Mouse (Mus musculus): Measurements from ENCODE around the gene Pim2.
A peak's percentile ranks its signal among the peaks of the same experiment; 100 is the strongest.

Gene Pim2

DNA sequence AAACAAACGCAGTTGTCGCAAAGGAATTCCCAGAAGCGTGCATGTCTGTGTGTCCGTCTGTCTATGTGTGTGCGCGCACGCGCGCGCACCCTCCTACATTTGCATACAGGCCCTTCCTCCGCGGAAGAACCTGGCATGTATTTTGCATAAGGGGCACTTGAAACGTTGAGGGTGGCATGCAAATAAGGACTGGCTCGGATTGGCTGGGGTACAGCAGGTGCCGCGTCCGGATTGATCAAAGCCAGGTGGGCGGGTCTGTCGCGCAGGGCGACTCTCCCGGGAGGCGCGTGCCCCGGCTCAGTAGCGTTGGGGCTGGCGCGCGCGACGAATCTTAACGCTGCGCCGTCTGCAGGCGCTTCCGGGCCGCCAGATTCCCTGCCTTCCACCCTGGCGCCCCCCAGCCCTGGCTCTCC is at the start of gene Pim2:
TSS of gene Pim2 (plus strand) at position 256 of the 413 bp plus-strand sequence.
- peak; percentile 93 for DNase-seq (ENCODE audit: low read depth, low spot score)

DNA sequence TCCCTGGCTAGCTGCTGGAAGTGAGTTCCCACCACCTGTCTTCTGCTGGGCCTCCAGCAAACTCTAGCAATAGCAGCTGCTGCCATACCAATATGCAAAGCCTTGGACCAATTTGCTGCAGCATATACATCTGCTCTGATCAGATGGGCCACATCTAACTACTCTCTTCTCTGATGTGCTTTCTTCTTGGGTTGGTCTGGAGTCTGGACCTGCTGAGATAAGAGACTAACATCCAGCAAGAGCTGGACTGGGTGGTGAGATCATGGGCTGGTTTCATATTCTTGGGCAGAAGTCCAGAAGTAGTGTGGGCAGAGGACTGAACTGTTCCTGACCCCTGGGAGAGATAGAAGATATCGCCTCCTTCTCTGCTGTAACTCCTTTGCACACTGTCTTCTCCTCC is 40.9 kb upstream of the Pim2 start:
- DNase-seq (ENCODE audit: low read depth, low spot score): no peak

DNA sequence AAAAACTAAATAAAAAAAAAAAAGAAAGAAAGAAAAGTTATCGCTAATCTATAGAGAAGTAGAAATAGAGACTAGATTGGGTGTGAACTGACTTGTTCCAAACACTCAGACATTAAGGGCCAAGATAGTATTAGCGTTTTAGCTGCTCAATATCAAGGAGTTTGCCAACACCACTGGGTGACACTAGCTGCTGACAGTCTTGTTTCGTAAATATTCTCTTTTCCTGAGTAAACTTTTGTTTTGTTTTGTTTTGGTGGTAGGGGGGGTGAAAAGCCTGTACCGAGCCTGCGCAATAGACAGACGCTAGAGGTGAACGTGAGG is 37.3 kb upstream of the Pim2 start:
- no peak for DNase-seq (ENCODE audit: low read depth, low spot score)

DNA sequence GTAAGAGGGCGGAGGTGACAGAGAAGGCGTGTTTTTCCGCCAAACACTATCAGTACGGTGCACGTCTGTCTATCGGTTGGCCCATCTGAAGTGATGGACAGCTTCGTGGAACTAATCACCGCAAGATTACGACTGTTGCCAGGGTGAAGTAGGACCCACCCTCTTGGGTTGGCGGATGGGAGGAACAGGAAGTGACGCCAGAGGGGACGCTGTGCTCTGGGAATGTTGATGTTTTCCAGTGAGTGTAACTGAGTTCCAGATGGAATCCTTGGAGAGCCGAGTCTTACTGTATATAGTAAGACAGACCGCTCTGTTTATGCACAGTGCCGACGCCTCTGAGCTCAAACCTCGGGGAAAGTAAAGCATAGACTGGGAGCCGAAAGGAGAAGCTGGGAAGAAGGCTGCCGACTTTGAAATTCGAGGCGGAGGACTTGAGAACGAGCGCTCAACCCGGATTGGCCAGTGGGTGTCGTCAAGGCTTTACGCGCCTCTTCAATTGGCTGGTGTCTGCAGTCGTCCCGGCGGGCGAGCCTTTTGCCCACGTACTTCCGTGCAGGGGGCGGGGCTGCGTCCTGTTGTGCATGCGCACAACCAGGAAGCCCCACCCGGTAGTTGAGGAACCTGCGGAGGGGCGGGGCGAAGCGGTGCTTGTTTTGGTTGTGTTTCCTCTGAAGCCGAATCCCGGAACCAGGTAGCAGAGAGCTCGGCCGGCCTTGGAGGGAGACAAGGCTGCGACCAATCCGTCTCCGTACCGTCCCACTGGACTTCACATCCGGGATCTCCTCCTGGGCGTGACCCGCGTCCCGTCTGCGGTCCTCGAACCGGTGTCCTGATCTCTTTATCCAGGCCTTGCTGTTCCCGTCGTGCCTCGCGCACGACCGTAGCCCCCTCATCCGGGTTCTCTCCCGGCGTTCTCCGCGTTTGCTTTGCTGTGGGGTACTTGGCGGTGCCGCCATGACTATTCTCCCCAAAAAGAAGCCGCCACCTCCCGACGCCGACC is 36.6 kb upstream of the Pim2 start, which contains the start of gene Otud5:
TSS of gene Otud5 (plus strand) at position 202 of the 1,000 bp plus-strand sequence.
- peak; percentile 98 for DNase-seq (ENCODE audit: low read depth, low spot score)

DNA sequence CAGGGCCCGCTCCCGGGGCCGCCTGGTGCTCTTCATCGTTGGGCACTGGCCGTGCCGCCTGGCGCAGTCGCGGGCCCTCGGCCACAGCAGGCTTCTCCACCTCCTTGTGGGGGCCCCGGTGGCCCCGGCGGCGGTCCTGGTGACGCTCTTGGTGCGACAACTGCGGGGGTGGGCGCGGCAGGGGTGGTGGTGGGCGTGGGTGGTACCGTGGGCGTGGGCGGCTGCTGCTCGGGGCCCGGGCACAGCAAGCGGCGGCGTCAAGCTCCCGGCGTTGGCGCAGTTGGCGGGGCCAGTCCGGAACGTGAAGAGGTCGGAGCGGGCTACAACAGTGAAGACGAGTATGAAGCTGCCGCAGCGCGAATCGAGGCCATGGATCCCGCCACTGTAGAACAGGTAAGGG is 35.7 kb upstream of the Pim2 start:
- peak; percentile 57 for DNase-seq (ENCODE audit: low read depth, low spot score)

DNA sequence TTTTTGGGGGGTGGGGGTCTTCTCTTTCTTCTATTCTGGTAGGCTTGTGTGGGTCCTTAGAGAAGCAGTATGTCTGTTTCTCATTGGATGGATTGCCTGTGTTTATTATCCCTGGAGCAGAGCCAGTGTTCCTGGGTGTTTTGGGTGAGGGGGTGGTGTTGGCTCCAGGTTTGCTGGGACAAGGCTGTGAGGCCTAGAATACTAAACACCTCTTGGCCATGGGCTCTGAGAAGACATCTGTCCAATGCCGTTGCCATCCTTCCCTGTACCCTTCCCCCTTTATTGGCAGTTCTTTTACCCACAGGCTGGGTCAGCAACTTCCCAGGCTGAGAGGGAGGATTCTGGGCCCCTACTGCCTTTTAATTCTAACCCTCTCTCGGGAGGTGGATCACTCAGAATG is 30.2 kb upstream of the Pim2 start:
- DNase-seq (ENCODE audit: low read depth, low spot score): no peak

DNA sequence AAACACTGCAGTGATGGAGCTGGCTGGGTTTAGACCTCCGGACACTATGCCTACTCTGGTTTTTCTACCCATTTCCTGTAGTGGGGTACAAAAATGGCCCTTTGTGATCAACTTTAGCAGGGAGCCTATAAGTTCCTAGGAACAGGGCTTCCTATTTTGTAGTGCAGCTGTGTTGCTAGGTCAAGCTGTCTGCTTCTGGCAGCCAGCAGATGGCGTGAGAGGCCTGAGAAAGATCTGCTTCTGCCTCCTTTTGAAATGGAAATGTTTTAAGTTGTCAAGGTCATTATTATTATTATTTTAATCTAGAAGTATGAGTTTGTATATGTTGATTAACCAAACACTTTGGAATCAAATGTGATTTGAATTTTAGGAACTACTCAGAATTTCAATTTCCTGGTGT is 23.5 kb upstream of the Pim2 start:
- DNase-seq (ENCODE audit: low read depth, low spot score): peak; percentile 78

DNA sequence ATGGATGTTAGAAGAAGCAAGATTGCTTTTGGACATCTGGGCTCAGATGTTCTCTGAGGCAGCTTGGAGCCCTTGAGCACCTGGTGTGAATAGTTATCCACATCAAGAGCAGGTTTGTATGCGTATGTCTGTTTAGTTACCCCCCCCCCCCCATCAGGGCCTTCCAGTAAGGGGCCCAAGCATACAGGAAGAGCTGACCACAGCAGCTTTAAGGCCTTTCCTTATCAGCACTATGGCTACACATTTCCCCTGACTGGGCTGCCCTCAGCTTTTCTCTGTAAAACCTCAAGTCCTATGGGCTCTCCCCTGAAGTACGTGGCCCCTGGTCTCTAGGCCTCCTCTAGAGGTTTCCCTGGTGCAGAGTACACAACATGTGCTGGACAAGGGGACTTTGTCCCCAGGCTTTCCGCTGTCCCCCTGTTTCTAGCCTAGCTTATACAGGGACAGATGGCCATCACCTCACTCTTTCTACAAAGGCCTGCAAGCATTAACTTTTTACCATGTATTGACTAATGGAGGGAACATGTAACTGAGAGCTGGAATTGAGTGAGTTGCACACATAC is 18.8 kb upstream of the Pim2 start:
- DNase-seq (ENCODE audit: low read depth, low spot score): no peak

DNA sequence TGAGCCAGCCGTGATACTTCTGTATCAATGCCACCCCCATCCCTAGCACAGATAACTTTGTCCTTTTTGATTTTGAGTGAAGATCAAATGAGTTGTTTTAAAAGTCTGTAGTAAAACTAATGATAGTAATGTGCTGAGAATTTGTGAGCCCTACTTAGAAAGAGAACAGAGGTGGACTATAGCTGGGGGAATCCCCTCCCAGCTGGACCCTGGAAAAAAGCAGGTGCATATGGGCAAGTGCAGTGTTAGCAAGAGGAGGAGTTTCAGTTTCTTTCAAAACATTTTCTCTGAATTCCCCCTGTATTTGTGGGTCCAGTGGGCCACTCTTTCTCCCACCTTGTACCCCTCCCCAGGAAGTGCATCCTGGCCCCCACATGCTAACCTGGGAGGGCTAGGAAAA is 14.9 kb upstream of the Pim2 start:
- no peak for DNase-seq (ENCODE audit: low read depth, low spot score)

DNA sequence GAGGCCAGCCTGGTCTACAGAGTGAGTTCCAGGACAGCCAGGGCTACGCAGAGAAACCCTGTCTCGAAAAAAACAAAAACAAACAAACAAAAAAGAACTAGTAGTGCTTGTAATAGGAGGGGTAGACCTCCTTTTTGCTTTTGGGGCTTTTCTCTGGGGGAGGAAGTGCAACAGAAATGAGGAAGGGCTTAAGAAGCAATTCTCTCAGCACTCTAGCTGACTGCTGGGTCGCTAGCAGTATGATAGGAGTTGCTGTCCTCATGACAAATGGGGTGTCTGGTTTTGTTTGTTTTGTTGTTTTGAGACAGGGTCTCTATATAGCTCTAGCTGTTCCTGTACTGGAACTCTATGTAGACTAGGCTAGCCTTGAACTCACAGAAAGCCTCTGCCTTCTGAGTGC is 13.5 kb upstream of the Pim2 start:
- no peak for DNase-seq (ENCODE audit: low read depth, low spot score)

DNA sequence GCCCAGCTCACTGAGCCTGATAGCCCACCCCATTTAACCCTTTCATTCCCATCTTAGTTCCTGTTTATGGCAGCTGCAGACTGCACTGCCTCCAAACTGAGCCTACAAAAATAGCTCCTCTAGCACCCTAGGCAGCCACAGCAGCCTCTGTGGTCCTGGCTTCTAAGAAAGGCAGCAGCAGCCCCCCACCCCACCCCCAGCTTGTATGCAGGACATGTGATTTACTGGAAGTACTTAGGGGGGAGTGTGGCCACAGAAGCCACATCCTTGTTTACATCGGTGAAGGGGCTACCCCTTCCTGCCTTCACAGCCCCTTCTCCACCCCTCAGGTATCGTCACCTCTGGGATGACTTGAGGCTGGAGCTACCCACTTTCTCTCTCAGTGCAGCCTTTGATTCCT is 12.7 kb upstream of the Pim2 start:
- DNase-seq (ENCODE audit: low read depth, low spot score): peak; percentile 66

DNA sequence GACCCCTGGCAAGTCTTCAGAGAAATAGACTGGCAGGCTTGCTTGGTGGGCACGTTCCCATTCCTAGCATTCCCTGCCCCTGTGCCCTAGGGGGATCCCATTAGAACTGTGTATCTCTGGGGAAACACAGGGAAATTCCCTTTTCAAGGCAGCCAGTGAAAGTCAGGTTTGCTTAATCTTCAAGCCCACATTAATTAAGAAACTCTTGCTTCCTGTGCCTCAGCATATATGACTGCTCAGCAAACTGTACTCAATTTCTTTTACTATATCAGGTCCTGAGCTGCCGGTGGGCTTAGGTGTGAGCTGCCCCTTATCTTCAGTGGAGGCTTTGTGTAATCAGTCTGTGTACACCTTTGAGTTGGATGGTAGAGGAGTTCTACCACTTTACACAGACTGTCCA is 12.3 kb upstream of the Pim2 start:
- peak; percentile 40 for DNase-seq (ENCODE audit: low read depth, low spot score)

DNA sequence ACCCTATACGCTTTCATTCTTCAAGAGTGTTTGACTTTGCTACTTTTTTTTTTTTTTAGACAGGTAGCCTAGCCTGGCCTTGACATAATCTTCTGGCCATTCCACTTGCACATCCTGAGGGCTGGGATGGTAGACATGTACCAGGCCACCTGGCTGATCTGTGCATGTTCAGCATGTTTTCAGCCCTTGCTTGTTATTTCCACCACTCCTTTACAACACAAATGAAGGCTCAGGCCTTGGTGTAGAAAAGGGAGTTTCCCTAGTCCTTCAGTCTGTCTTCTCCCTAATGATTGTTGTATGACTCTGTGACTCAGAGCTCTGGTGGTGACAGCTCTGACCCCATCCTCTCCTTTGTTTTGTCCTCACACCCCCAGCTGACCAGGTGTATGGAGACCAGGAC is 10.9 kb upstream of the Pim2 start:
- no peak for DNase-seq (ENCODE audit: low read depth, low spot score)

DNA sequence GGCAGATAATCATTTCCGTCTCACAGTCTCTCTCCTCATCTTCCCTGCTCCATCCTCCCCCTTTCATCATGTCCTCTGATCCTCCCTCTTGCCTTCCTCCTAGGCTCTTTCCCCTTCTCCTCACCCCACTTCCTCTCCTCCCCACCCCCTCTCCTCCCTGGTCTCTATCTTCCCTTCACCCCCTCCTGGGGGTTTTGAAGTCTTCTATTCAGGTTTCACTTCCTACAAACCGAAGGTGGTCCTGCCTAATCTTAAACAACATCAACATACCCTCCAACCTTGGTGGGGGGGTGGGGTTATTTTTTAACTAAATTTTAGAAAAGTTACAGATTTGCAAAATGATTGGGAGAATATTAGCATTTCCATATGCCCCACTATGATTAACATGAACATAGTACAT is 9.6 kb upstream of the Pim2 start:
- DNase-seq (ENCODE audit: low read depth, low spot score): no peak

DNA sequence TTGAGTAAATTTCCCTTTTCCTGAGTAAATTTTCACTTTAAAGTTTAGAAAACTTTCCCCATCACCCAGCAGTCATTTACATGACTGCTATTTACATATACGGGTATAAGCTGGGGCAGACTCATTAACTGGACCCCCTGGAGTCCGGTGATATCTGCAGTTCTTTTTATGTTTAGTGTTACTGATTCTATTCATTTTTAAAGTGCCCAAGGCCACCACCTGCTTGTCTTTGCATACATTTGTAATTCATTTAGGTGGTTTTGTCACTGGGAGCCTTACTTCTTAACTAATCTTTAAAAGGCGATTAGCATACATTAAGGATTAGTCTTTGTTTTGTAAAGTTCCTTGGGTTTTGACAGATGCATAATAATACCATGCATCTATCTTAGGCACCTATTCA is 8.2 kb upstream of the Pim2 start:
- DNase-seq (ENCODE audit: low read depth, low spot score): no peak

DNA sequence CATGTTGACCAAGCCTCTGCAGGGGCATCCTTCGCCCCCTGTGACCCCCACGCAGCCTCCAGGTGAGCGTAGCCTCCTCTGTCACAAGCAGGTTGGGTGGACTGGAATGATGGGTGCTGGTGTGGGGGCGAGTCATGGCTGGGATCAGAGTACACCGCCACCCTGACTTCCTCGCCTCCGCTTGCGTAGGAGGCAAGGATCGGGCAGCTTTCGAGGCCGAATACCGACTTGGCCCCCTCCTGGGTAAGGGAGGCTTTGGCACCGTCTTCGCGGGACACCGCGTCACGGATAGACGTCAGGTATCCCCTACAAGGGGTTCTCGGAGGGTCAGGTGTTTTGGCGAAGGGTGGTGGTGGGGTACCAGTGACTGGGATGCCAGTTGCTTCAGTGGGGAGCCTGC is 433 bp downstream of the Pim2 start:
- DNase-seq (ENCODE audit: low read depth, low spot score): peak; percentile 51

DNA sequence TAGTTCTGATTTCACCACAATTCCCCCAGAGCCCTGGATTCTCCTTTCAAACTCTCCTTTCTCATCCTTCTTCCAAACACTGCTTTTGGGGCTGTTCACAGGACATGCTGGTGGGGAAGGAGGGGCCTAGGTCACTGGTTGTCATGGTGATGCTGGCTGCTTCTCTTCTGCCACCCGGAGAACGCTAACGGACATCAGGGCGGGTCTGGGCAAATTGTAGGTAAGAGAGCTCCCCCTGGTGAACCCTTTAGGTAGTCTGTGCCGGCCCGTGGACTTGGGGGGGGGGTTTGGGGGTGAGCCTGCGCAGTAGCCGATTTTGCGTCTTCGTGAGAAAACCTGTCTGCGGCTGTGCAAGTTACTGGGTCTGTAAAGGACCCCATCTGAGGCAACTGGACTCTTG is 1.8 kb downstream of the Pim2 start:
- DNase-seq (ENCODE audit: low read depth, low spot score): peak; percentile 85

DNA sequence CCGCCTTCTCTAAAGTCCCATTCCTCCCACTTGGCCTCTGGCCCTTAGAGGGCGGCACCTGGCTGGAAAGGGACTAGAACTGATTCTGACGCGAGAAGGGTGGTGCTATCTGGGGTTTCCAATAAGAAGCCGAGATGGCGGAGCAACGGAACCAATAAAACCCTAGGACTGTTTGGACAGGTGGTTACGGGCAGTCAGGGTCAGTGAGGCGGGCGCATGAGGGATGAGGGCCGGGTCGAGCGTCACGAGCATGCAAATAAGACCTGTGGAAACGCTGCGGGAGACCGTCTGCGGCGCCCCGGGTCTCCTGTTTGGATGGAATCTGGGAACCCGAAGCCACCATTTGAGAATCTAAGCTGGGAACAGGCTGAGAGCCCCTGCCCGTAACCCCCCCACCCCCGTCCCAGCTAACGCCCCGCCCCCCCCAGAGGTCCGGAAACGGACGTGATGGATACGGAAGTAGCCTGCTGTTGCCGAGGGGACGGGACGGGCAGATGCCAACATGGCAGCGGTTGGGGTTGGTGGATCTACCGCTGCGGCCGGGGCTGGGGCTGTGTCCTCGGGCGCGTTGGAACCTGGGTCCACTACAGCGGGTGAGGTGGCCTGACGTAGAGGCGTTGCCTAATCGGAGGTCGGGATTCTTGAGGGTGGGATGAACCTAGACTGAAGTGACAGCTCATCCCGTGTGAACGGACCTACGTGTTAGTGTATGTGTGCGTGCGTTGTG is 5.9 kb downstream of the Pim2 start, which contains the start of gene Slc35a2:
TSS of gene Slc35a2 (plus strand) at position 188 of the 727 bp plus-strand sequence.
- peak; percentile 81 for DNase-seq (ENCODE audit: low read depth, low spot score)

DNA sequence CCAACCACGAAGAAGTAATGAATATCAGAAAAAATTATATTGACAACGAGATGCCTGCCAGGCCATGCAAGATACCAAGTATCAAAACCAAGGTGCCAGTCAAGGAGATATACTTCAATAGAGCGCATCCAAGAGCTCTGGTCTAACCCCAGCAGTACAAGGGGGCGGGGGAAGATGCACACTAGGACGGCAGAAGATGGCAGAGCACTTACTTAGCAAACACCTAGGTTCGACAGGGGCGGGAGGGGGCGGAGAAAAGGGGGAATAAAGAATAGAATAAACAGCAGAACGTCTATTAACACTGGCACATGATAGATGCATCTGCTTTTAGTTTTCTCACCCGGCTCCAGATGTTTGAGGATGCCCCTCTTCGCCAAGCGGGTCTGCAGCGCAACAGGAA is 20.1 kb downstream of the Pim2 start:
- DNase-seq (ENCODE audit: low read depth, low spot score): peak; percentile 49

DNA sequence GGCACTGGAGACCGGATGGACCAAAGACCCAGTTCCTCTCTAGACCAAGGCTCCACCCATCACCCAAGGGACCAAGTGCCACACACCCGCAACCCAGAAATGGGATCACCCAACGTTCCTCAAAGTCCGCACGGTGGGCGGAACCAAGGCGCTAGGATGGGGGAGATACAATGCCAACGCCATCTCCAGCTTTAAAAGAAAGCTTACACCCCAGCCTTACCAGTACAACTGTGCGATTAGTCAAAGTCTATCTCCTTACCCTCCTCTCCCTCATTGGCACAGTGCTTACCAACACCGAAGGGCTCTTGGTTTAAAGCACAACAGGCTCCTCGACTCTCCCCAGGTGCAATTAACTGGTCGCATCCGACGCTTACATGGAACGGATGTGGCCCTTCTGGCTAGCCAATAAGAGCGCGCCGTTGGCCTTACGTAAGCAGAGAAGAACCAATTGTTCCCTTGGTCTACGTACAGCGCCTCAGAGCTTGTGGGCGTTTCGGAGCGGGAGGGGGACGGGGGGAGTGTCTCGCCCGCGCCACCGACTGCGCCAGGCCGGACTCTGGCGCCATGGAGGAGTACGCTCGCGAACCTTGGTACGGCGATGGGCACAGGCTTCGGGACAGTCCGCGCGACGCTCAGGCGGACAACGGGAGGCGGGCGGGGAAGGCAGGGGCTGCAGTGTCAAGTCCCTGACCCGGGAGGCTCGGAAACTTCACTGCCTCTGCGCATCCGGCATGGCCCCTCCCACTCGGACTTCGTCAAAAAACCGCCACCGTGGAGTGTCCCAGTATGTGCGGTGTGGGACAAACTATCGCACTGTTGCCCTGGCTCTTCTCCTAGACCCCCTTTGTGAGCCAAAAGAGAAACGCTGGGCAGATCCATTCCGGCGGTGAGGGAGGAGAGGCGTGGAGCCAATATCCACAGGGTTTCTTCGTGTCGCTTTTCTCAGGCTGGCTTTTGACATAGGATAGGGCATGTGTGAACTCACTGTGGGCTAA is 21.1 kb downstream of the Pim2 start, which contains the start of the genes Pqbp1 and Timm17b:
TSS of gene Pqbp1 (minus strand) at position 390 of the 995 bp plus-strand sequence.
TSS of gene Timm17b (plus strand) at position 478 of the 995 bp plus-strand sequence.
- DNase-seq (ENCODE audit: low read depth, low spot score): peak; percentile 93

DNA sequence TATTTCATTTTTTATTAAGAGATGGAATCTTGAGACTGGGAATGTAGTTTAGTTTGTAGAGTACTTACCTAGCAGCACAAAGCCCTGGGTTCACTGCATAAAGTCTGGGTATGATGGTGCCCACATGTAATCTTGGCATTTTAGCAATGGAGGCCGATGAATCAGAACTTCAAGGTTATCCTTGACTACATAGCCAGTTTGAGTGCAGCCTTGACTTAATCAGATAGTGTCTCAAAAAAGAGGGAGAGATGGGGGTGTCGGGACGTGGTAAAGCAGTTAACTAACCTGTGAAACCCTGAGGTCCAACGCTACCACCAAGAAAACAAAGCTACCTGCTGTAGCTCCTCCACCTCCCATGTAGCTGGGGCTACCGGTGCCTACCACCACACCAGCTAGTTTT is 26.4 kb downstream of the Pim2 start:
- DNase-seq (ENCODE audit: low read depth, low spot score): no peak
